Mouse (Mus musculus): ENCODE results near the gene Gpr146. TPM values are rescaled to one million over a fixed set of nuclear protein-coding genes. Genes with fewer than 3 reads are reported as not detected.

The Gpr146 gene
- polyA plus RNA-seq, 1 experiment from 2014 or later: 5.4 TPM

DNA sequence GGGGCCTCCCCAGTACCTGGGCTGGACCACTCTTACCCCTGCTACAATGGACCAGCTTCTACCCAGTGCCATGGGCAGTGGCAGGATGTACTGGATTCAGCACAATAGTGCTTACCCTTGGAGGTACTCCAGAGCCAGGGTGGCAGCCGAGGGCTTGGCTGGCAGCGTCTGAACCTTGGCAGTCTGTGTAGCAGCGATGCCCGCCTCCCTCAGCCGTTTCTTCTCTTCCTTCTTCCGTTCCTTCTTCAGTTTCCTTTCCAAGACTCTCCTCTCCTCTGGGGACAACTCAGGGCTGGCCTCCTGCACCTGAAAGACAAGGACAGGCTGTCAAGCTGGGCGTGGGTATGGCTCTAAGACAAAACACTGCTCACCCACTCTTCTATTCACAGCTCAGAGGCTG, 13.6 kb upstream of the Gpr146 start:
- Histone ChIP-seq H3K4me2 (no peak overlapping the region), H3K27ac (no peak overlapping the region), H3K27me3 (no peaks in the 10 kb centered on the region), H3K36me3 (peaks cover 14% of the 10 kb centered on the region; the same call in 1 of the 2 replicates), H3K4me3 (replicated peaks) (no peak overlapping the region), H3K9me3 (replicated peaks) (no peaks in the 10 kb centered on the region), H3K9ac (no peak overlapping the region), H3K4me1 (peaks cover 17% of the 10 kb centered on the region)
- no peak for ATAC-seq (replicated peaks; ENCODE audit: low FRiP score)
- 72% methylated on average over 7 of the region's 7 CpGs for WGBS

DNA sequence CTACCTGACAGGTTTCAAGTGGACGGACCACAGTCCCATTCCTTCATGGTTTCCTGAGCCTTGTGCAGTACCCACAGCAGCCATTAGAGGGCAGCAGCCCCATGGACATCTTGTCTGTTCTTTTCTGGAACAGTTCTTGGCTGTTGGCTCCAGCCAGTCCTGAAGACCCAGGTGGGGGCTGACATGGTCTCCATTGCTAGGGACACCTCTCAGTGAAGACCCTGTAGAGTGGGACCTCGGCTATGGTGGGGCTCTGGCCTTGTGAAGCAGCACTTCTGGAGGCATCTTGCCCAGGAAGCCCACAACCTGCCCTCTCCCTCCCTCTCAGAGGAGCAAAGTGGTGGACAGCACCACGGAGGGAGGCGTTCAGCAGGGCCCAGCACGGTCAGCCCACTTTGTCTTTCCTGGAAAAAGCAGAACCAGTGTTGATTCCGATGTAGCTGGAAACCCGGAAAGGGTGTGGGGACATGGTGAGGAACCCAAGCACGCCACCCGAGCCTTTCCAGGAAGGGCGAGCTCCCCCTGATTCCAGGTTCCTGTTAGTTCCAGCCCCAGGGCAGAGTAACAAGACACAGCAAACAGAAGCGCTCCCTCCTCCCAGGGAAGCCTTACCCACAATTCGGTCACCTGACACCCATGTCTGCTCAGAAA, 13.1 kb upstream of the Gpr146 start:
- Histone ChIP-seq H3K4me2 (peak overlapping the region; percentile 4; the same call in 1 of the 2 replicates), H3K36me3 (peaks cover 14% of the 10 kb centered on the region; the same call in 1 of the 2 replicates), H3K9me3 (replicated peaks) (no peaks in the 10 kb centered on the region), H3K27ac (peak overlapping the region; percentile 59), H3K9ac (no peak overlapping the region), H3K4me3 (replicated peaks) (no peak overlapping the region), H3K27me3 (no peaks in the 10 kb centered on the region), H3K4me1 (peaks cover 21% of the 10 kb centered on the region)
- ATAC-seq (replicated peaks; ENCODE audit: low FRiP score): peak; percentile 76
- 25% methylated on average over 12 of the region's 12 CpGs for WGBS

DNA sequence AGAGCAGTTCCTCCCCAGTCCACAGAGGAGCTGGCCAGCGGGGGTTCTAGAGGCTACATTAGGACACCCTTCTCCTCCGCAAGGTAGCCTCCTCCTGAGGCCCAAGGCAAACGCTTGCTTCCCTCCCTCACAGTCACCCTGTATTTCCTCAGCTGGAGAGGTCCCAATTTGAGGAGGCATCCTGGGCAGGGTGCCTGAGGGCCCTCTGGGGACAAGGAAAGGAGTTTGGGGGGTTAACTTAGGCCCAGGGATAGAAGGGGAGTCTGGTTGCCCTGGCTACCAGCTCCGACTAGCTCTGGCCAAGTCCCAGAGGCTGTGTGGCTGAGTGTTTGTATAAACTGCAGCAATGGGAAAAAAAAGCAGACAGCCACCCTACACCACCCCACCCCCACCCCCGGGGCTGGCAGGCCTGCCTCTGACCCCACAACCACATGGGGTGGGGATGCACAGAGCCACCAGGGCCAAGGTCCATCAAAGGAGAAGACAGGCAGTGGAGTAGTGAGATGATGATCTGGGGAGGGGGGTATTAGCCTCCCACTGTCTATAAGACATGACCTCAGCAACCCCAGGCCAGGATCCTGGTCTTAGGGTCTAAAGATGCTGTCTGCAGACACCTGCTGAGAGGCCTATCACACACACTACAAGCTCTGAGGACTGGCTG, 12.5 kb upstream of the Gpr146 start:
- Histone ChIP-seq H3K27me3 (no peaks in the 10 kb centered on the region), H3K36me3 (peaks cover 9% of the 10 kb centered on the region; the same call in 1 of the 2 replicates), H3K9ac (no peak overlapping the region), H3K27ac (peak overlapping the region; percentile 59), H3K9me3 (replicated peaks) (no peaks in the 10 kb centered on the region), H3K4me1 (peaks cover 27% of the 10 kb centered on the region), H3K4me2 (peak overlapping the region; percentile 4; the same call in 1 of the 2 replicates), H3K4me3 (replicated peaks) (no peak overlapping the region)
- ATAC-seq (replicated peaks; ENCODE audit: low FRiP score): peak; percentile 22; the same call in 1 of the 2 replicates
- 30% methylated on average over 5 of the region's 5 CpGs for WGBS

DNA sequence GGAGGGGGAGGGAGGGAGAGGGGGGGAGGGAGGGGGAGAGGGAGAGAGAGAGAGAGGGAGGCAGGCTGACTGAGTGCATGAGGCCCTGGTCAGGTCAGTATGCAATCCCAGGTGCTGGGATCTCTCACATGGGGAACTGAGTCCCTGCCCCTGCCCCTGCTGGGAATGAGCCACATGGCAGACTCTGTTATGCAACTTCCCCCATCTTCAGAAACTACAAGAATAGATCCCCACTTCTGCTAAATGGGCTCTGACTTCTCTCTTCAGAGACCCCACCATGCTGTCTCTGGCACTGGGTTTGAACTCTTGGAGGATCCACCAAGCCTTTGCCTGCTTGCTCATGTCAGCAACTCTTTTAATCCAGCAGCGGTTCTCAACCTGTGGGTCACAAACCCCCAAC, 11.7 kb upstream of the Gpr146 start:
- H3K4me3 ChIP-seq (replicated peaks): no peak overlapping the region
- no peak for ATAC-seq (replicated peaks; ENCODE audit: low FRiP score)
- no peaks in the 10 kb centered on the region for H3K27me3 ChIP-seq
- H3K4me2 ChIP-seq: no peak overlapping the region
- no peak overlapping the region for H3K9ac ChIP-seq
- H3K4me1 ChIP-seq: peaks cover 35% of the 10 kb centered on the region
- H3K27ac ChIP-seq: no peak overlapping the region
- no peaks in the 10 kb centered on the region for H3K9me3 ChIP-seq (replicated peaks)
- peaks cover 5% of the 10 kb centered on the region; the same call in 1 of the 2 replicates for H3K36me3 ChIP-seq
- 86% methylated on average over 1 of the region's 1 CpGs for WGBS

DNA sequence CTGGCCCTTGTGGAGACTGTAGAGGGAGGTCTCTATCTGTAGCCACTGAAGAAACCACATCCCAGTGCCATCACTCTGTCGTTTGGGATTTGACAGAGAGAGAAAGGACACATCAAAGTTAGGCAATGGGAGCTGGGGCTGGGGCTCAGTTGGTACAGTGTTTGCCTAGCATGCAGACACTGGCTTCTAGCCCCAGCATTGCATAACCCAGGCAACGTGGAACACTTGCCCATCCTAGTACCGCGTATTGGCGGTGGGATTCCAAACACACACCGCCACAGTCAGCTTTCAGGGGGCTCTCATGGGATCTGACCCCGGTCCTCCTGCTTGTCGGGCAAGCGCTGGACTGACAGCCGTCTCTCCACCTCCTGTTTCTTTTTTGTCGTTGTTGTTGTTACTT, 11.0 kb upstream of the Gpr146 start:
- H3K27ac ChIP-seq: no peak overlapping the region
- H3K4me2 ChIP-seq: no peak overlapping the region
- H3K9ac ChIP-seq: no peak overlapping the region
- H3K4me1 ChIP-seq: peaks cover 42% of the 10 kb centered on the region
- ATAC-seq (replicated peaks; ENCODE audit: low FRiP score): no peak
- H3K27me3 ChIP-seq: no peaks in the 10 kb centered on the region
- WGBS: 84% methylated on average over 11 of the region's 11 CpGs
- H3K4me3 ChIP-seq (replicated peaks): no peak overlapping the region
- no peaks in the 10 kb centered on the region for H3K9me3 ChIP-seq (replicated peaks)
- H3K36me3 ChIP-seq: peaks cover 4% of the 10 kb centered on the region; the same call in 1 of the 2 replicates

DNA sequence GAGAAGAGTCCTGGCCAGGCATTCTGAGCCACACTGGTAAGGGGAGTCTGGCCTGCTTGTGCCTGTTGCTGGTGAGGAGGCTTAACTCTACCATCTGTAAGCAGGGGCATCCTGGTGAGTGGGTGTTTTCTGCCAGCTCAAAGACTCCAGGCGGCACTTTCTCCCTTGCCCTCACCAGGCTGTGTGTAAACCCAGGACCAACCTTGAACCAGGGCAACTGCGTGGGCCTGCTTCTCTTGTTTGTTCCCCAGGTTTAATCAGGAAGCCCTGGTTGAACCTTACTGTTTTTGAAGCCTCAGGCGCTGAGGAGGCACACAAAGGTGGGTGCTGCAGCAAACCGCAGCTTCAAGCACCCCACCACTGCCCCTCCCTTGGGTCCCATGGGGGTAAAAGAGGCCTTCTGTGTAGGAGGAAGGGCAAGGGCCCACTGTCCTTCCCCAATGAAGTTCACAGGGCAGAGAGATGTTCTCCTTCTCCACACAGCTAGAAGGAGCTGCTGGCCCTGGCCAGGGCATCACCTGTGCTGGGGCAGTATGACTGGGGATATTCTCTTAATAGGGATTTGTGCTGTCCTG, 9.5 kb upstream of the Gpr146 start:
- peaks cover 55% of the 10 kb centered on the region for H3K4me1 ChIP-seq
- H3K27me3 ChIP-seq: no peaks in the 10 kb centered on the region
- ATAC-seq (replicated peaks; ENCODE audit: low FRiP score): no peak
- H3K9me3 ChIP-seq (replicated peaks): no peaks in the 10 kb centered on the region
- H3K4me2 ChIP-seq: no peak overlapping the region
- no peak overlapping the region for H3K9ac ChIP-seq
- WGBS: 86% methylated on average over 4 of the region's 4 CpGs
- H3K36me3 ChIP-seq: peaks cover 1% of the 10 kb centered on the region; the same call in 1 of the 2 replicates
- H3K4me3 ChIP-seq (replicated peaks): no peak overlapping the region
- H3K27ac ChIP-seq: no peak overlapping the region

DNA sequence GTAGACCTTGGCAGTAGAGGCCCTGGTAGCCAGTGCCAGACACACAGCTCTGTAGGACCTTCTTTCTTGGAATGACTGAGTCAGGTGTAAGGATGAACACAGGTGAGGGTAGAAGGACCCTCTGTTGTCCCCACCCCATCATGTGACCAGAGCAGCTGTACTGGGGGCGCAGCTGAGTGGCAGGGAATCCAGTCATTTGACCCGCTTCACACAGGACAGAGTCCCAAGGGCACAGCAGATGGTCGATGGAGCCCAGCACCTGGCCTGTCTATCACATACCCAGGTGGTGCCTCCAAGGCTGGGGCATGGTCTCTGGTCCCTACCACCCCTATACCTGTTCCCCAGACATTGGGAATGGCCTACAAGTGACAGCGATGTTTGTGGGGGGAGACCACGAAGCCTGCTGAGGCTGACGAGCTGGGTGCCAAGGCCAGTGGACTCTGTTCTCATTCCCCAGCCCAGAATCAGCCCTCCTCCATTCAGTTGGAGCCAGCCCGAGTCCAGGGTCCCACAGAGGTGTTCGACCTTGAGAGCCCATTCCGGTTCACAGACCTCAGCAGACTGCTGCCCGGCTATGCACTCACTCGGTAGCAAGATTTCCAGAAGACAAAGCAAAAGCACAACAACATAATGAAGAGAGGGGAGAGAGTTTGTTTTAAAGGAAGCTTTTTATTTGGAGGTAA, 8.7 kb upstream of the Gpr146 start:
- Histone ChIP-seq H3K4me3 (replicated peaks) (no peak overlapping the region), H3K27ac (0 out of 2 replicates have a peak overlapping the region, but pooled peaks have one; percentile 18), H3K36me3 (no peaks in the 10 kb centered on the region), H3K4me1 (peaks cover 61% of the 10 kb centered on the region), H3K4me2 (no peak overlapping the region), H3K27me3 (no peaks in the 10 kb centered on the region), H3K9ac (no peak overlapping the region), H3K9me3 (replicated peaks) (no peaks in the 10 kb centered on the region)
- no peak for ATAC-seq (replicated peaks; ENCODE audit: low FRiP score)
- WGBS: 72% methylated on average over 11 of the region's 11 CpGs

DNA sequence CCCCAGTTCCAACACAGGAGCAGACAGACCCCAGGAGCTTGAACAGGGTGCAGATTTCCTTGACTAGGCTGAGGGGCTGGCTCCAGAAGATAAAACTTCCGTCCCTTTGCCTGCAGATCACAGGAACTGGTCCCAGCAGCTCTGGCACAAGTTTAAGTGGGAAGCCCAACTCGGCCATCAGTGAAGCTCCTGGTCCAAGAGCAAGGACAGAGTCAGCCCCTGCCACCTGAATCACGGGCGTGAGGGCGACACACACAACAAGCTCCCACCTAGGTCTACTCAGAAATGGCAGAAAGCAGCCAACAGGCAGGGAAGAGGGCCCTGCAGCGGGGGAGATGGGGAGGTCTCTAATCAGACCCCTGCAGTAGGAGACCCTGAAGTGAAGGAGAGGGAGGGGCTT, 7.2 kb upstream of the Gpr146 start:
- H3K4me3 ChIP-seq (replicated peaks): no peak overlapping the region
- whole genome bisulfite sequencing: 85% methylated on average over 6 of the region's 6 CpGs
- no peaks in the 10 kb centered on the region for H3K36me3 ChIP-seq
- no peak overlapping the region for H3K27ac ChIP-seq
- no peaks in the 10 kb centered on the region for H3K9me3 ChIP-seq (replicated peaks)
- H3K4me2 ChIP-seq: no peak overlapping the region
- H3K9ac ChIP-seq: no peak overlapping the region
- ATAC-seq (replicated peaks; ENCODE audit: low FRiP score): no peak
- H3K27me3 ChIP-seq: no peaks in the 10 kb centered on the region
- H3K4me1 ChIP-seq: peaks cover 59% of the 10 kb centered on the region

DNA sequence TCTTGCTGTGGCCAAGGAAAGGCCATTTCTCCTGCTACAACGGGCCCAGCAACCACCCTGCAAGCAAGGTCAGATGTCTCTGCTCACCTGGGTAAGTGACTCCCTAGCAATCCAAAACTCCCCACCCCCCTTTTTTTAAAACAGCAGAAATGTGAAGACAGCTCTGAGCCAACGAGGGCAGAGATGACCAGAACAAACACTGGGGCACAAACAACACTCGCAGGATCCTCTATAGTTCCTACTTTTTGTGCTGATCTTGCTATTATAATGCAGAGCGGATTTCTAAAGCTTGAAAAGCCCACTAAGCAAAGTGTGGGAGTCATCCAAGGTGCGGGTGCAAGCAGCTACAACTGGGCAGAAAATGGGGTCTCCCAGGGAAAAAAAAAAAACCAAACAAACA, 6.4 kb upstream of the Gpr146 start:
- WGBS: 54% methylated on average over 5 of the region's 5 CpGs
- Histone ChIP-seq H3K36me3 (no peaks in the 10 kb centered on the region), H3K4me2 (peak overlapping the region; percentile 68), H3K4me3 (replicated peaks) (peak overlapping the region; percentile 51), H3K27me3 (no peaks in the 10 kb centered on the region), H3K9me3 (replicated peaks) (no peaks in the 10 kb centered on the region), H3K9ac (peak overlapping the region; percentile 68), H3K4me1 (peaks cover 58% of the 10 kb centered on the region), H3K27ac (peak overlapping the region; percentile 83)
- no peak for ATAC-seq (replicated peaks; ENCODE audit: low FRiP score)

DNA sequence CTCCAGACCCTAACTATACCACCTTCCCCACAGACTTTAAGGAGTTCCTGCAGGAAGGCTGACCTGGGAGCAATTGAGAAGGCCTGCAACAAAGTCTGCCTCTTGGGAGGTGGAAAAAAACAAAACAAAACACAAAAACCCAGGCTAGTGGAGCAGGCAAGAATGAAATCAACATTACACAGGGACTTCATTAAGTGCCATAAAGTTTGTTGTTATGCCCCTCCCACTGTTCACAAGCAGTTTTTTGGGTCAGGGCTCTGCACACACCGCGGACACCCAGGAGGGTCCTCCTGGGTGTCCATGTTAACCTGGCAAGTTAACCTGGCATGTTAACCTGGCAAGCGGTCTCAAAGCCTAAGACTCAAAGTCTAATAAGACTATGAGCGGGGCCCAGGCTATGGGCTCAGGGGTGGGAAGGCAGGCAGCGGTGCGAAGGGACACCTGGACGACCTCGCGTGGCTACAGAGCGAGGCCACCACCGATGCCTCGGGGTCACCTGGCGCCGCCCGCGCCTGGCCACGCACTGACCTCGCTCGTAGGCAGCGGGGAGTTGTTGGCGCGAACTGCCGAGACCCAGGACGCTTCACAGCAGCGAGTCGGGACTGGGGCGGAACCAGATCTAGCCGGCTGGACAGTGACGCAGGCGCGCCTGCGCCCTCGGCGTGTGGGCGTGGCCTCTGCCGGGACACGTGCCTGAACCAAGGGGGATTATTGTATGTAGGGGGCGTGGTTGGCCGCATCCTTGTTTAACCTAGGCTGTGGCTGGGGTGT, 5.7 kb upstream of the Gpr146 start:
- Histone ChIP-seq H3K9me3 (replicated peaks) (no peaks in the 10 kb centered on the region), H3K4me3 (replicated peaks) (peak overlapping the region; percentile 51), H3K27ac (peak overlapping the region; percentile 83), H3K27me3 (no peaks in the 10 kb centered on the region), H3K4me1 (peaks cover 61% of the 10 kb centered on the region), H3K36me3 (no peaks in the 10 kb centered on the region), H3K9ac (peak overlapping the region; percentile 68), H3K4me2 (peak overlapping the region; percentile 68)
- peak; percentile 92 for ATAC-seq (replicated peaks; ENCODE audit: low FRiP score)
- under 1% methylated on average over 39 of the region's 39 CpGs for WGBS

DNA sequence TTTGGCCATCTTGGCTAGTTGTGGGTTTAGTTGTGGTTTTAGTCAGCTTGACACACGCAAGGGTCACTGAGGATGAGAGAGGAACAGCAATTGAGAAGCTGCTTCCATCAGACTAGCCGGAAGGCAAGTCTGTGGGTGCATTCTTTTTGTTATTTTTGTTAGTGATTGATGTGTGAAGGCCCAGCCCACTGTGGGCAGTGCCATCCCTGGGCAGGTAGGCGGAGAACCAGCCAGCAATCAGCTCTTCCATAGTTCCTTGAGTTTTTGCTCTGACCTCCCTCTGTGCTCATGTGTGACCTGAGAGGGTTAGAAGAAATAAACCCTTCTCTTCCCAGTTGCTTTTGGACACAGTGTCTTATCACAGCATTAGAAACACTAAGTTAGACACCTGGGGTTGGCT, 4.4 kb upstream of the Gpr146 start:
- Histone ChIP-seq H3K4me2 (no peak overlapping the region), H3K4me1 (peaks cover 74% of the 10 kb centered on the region), H3K9me3 (replicated peaks) (no peaks in the 10 kb centered on the region), H3K4me3 (replicated peaks) (no peak overlapping the region), H3K27ac (peak overlapping the region; percentile 83; the same call in 1 of the 2 replicates), H3K9ac (no peak overlapping the region), H3K27me3 (no peaks in the 10 kb centered on the region), H3K36me3 (no peaks in the 10 kb centered on the region)
- WGBS: 78% methylated on average over 3 of the region's 3 CpGs
- ATAC-seq (replicated peaks; ENCODE audit: low FRiP score): no peak

Data from kidney, embryonic 15.5 days (tissue).